Mouse (Mus musculus) urinary bladder, postnatal 4 days (tissue): ENCODE data around the gene Il3ra.

Experiments used
- DNase-seq, 2 experiments: peaks; one replicate each; pipeline ENCODE4 v3.0.0; 2021 to 2022; ENCODE audit warnings: low spot score in 2 of 2

Gene Il3ra

GRCm38 (mm10) chr14:14345948-14346812 is at the start of gene Il3ra:
Gene Il3ra (plus strand): TSS chr14:14346275.
- DNase-seq: peak; percentile 70 to 79

DNA sequence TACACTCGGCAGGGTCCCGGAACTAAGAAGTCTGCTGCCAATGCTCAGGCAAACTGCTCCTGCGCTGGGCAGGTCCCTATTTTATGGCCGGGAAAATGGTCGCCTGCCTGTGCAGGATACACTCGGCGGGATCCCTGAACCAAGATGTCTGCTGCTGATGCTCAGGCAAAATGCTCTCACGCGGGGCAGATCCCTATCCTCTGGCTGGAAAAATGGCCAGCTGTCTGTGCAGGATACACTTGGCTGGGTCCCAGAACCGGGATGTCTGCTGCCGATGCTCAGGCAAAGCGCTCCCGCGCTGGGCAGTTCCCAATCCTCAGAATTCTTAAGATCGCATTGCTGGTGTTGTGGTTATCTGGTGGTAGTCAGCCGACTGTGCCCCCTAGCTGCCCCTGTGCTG is 37.1 kb upstream of the Il3ra start:
- no peak for DNase-seq

GRCm38 (mm10) chr14:14309416-14309815 is 36.7 kb upstream of the Il3ra start:
- no peak for DNase-seq

DNA sequence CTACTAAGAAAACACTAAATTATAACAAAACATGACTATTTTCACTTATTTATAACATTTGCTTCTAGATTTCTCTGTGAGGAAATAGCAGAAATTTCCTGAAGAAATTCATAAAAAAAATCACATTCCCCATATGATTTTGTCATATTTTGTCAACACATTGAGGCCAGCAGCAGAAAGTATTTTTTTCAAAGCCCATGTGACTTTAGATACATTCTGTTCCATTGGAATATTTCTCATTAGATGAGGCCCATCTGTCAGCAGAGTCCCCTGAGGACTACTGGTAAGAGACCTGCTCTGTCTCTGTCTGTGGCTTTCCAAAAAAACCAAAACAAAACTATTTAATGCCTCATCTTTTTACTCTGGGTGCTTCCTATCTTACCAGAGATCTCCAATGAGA is 23.5 kb upstream of the Il3ra start, which contains the start of gene Olfr31:
Gene Olfr31 (plus strand): TSS at position 301 of the 400 bp plus-strand sequence.
- no peak for DNase-seq

- peak; percentile 91 to 96 for DNase-seq
These were observed 783 bp upstream of the Il3ra start for GRCm38 (mm10) chr14:14345113-14345871.

GRCm38 (mm10) chr14:14346813-14347100 is 682 bp downstream of the Il3ra start:
- DNase-seq: no peak

- peak; percentile 29 to 62 for DNase-seq
These were observed 1.2 kb downstream of the Il3ra start for GRCm38 (mm10) chr14:14347151-14347835.

- DNase-seq: peak; percentile 33 to 63
These were observed 2.0 kb downstream of the Il3ra start for GRCm38 (mm10) chr14:14347836-14348621.

DNA sequence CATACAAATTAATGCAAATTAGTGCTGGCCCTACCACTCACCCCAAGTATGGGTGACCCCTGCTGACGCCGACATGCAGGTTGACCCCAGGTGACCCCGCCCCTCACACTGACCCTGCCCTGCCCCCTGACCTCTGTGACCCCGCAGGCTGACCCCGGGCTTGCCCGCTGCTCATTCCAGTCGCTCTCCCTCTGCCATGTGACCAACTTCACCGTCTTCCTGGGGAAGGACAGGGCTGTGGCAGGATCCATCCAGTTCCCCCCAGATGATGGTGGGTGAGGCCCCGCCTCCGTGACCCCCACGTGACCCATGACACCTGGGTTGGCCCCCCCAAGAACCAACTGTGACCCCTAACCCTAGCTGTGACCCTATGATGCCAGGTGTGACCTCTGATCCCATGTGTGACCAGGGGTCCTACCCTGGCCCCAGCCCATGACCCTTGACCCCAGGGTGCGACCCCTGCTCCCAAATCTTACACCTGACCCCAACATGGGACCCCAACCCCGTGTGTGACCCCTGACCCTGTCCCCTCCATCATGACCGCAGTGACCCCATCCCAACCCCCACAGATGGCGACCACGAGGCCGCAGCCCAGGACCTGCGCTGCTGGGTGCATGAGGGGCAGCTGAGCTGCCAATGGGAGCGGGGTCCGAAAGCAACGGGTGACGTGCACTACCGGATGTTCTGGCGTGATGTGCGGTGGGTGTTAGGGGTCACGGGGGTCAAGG is 2.8 kb downstream of the Il3ra start:
- DNase-seq: peak in 1 of 2 experiments; percentile 62

- DNase-seq: no peak
These were observed 3.6 kb downstream of the Il3ra start for GRCm38 (mm10) chr14:14349485-14350262.

- DNase-seq: no peak
These were observed 4.4 kb downstream of the Il3ra start for GRCm38 (mm10) chr14:14350263-14351147.

GRCm38 (mm10) chr14:14351148-14351455 is 5.0 kb downstream of the Il3ra start:
- DNase-seq: no peak

DNA sequence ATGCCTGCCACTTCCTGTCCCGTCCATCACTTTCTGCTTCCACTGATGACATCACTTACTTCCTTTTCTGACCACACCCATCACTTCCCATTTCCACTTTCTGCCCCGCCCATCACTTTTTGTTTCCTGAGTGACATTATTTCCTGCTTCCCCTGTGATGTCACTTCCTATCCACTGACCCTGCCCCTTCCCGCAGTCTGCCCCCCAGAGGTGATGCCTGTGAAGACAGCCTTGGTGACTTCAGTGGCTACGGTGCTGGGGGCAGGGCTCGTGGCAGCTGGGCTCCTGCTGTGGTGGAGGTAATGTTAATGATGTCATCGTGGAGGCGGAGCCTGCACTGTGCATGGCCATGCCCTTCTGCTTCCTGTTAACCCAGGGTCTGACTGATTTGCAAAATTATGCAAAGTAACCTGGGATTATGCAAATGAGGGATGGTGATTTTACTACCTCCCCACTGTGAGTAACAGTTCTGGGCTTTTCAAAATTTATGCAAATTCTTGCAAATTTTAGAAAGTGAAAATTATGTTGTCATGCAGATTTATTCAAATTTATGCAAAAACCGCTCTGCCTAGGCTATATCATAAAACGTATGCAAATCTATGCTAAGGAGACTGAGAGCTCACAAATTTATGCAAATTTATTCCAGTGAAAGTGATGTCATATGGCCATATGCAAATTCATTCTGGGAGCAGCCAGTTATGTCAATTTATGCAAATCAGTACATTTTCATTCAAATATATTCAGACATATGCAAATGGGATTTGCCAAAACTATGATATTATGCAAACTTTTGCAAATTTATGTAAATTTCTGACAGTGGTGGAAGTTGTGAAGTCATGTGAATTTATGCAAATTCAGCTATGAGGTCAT is 5.9 kb downstream of the Il3ra start:
- DNase-seq: no peak

GRCm38 (mm10) chr14:14352606-14353005 is 6.5 kb downstream of the Il3ra start:
- DNase-seq: no peak

GRCm38 (mm10) chr14:14353081-14353732 is 7.1 kb downstream of the Il3ra start:
- no peak for DNase-seq

GRCm38 (mm10) chr14:14353740-14354510 is 7.8 kb downstream of the Il3ra start:
- no peak for DNase-seq
